Mouse (Mus musculus) heart, embryonic 12.5 days (tissue): Measurements from ENCODE around the gene Gm10477. TPM values are rescaled to one million over a fixed set of nuclear protein-coding genes. Genes with fewer than 3 reads are reported as not detected.
"Not testable (repeated sequence)": the region's sequence is repeated elsewhere in the genome, so short reads cannot be mapped to it uniquely, and the experiment has no call there.

Source experiments
- ATAC-seq: fragments of 200-750 bp; cut with Nextera tagmentation; 2 replicates; pipeline ENCODE4 v1.8.0; 2017; ENCODE audit warnings: moderate TSS enrichment, moderate library complexity; ENCODE audit not compliant: insufficient number of reproducible peaks, low FRiP score
- H3K27ac ChIP-seq: fragments of 300-500 bp; sonication (generic); 2 replicates; pipeline ENCODE4 v1.5.1; 2016; ENCODE audit warnings: mild to moderate bottlenecking, moderate library complexity; ENCODE audit not compliant: poor library complexity, severe bottlenecking
- H3K27me3 ChIP-seq: fragments of 300-500 bp; sonication (generic); replicated peaks from 2 replicates; pipeline ENCODE4 v1.6.1; 2016; ENCODE audit warnings: mild to moderate bottlenecking, moderate library complexity
- H3K36me3 ChIP-seq: fragments of 300-500 bp; sonication (generic); 2 replicates; pipeline ENCODE4 v1.6.1; 2016; ENCODE audit warnings: mild to moderate bottlenecking, moderate library complexity
- H3K4me1 ChIP-seq: fragments of 300-500 bp; sonication (generic); replicated peaks from 2 replicates; pipeline ENCODE4 v1.6.1; 2016; ENCODE audit warnings: mild to moderate bottlenecking
- H3K4me2 ChIP-seq: fragments of 300-500 bp; sonication (generic); 2 replicates; pipeline ENCODE4 v1.6.1; 2016; ENCODE audit warnings: mild to moderate bottlenecking, moderate library complexity
- H3K4me3 ChIP-seq: fragments of 300-500 bp; sonication (generic); 2 replicates; pipeline ENCODE4 v1.5.1; 2016; ENCODE audit warnings: mild to moderate bottlenecking
- H3K9ac ChIP-seq: fragments of 300-500 bp; sonication (generic); 2 replicates; pipeline ENCODE4 v1.6.1; 2016; ENCODE audit warnings: mild to moderate bottlenecking, moderate library complexity
- H3K9me3 ChIP-seq: fragments of 300-500 bp; sonication (generic); replicated peaks from 2 replicates; pipeline ENCODE4 v1.6.1; 2016; ENCODE audit warnings: mild to moderate bottlenecking, moderate library complexity
- WGBS: fragments of 180-500 bp; shearing (Covaris S2); methylation state at CpG from one replicate; pipeline ENCODE4 v1.1.7; 2016; 5-methylcytosine and 5-hydroxymethylcytosine counted together
- polyA plus RNA-seq: library from polyadenylated mRNA; unstranded; fragments of >200 nt; fragmentation: Nextera tagmentation; extraction: Ambion mirVana; gene quantifications from 2 replicates; pipeline ENCODE4 v1.2.1, GENCODE M21; 2016

Gene Gm10477
- polyA plus RNA-seq: not detected in 2 replicates

DNA sequence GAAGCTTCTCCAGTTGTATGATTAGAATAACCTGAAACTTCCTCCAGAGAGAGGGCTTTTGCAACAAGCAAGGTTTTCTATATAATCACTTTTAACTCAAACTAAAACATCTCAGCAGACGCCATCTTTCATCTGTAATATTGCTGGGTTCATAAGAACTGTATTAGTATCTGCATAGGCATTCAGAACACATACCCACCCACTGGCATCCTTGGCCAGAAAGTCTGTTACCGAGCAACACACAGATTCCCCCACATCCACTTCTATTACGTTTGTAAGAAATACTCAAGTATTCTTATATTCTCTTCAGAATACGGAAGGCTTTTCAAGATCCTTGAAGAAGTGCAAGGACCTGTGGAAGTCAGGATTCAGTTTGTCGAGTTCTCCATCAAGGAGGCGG is at the start of gene Gm10477:
Gm10477 (plus strand) TSS at position 301 of the 400 bp plus-strand sequence.
- H3K4me2 ChIP-seq, ATAC-seq, H3K4me1 ChIP-seq, H3K4me3 ChIP-seq, H3K9me3 ChIP-seq, H3K9ac ChIP-seq, H3K27ac ChIP-seq, H3K36me3 ChIP-seq, H3K27me3 ChIP-seq: not testable (repeated sequence)
- 79% methylated on average over 6 of the region's 6 CpGs for WGBS

- Histone ChIP-seq H3K36me3 (0 out of 2 replicates have a peak, but pooled peaks cover 4% of the 10 kb centered on the region), H3K27me3 (no peaks in the 10 kb centered on the region), H3K27ac (no peak overlapping the region), H3K9me3 (no peaks in the 10 kb centered on the region), H3K9ac (no peak overlapping the region), H3K4me2 (no peak overlapping the region), H3K4me3 (no peak overlapping the region), H3K4me1 (no peaks in the 10 kb centered on the region)
- no peak for ATAC-seq
- WGBS: 72% methylated on average over 3 of the region's 3 CpGs
These were observed 47.0 kb upstream of the Gm10477 start for GRCm38 (mm10) chrX:56477553-56477952.

GRCm38 (mm10) chrX:56481906-56482305 is 42.6 kb upstream of the Gm10477 start:
- no peak overlapping the region for H3K4me2 ChIP-seq
- ATAC-seq: no peak
- H3K36me3 ChIP-seq: 0 out of 2 replicates have a peak, but pooled peaks cover 6% of the 10 kb centered on the region
- H3K9ac ChIP-seq: no peak overlapping the region
- H3K27ac ChIP-seq: no peak overlapping the region
- H3K4me3 ChIP-seq: no peak overlapping the region
- H3K27me3 ChIP-seq: no peaks in the 10 kb centered on the region
- 68% methylated on average over 3 of the region's 3 CpGs for WGBS
- H3K4me1 ChIP-seq: no peaks in the 10 kb centered on the region
- H3K9me3 ChIP-seq: no peaks in the 10 kb centered on the region

DNA sequence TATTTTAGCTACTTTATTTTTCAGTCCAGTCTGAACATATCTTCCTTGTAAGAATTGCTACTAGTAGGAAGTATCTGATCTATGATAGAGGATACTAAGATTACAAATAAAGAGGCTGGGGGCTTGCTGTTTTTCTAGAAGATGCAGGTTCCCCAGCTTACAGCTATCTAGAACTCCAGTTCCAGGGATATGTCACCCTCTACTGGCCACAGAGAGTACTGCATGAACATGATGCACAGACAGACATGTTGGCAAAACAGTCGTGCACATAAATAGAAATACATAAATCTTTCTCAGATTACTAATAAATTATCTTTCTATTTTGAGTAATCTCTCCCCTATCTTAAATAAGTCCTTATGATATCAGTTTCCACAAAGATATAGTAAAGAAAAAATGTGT is 34.8 kb upstream of the Gm10477 start:
- H3K4me1 ChIP-seq: no peaks in the 10 kb centered on the region
- no peak overlapping the region for H3K4me2 ChIP-seq
- H3K9me3 ChIP-seq: no peaks in the 10 kb centered on the region
- ATAC-seq: no peak
- H3K27me3 ChIP-seq: no peaks in the 10 kb centered on the region
- WGBS: 29% methylated on average over 1 of the region's 1 CpGs
- H3K36me3 ChIP-seq: no peaks in the 10 kb centered on the region
- H3K9ac ChIP-seq: no peak overlapping the region
- no peak overlapping the region for H3K27ac ChIP-seq
- no peak overlapping the region for H3K4me3 ChIP-seq

GRCm38 (mm10) chrX:56497241-56497640 is 27.3 kb upstream of the Gm10477 start:
- H3K27me3 ChIP-seq: no peaks in the 10 kb centered on the region
- ATAC-seq: no peak
- H3K36me3 ChIP-seq: peaks cover 13% of the 10 kb centered on the region
- H3K4me2 ChIP-seq: no peak overlapping the region
- no peak overlapping the region for H3K27ac ChIP-seq
- H3K4me1 ChIP-seq: no peaks in the 10 kb centered on the region
- no peaks in the 10 kb centered on the region for H3K9me3 ChIP-seq
- no peak overlapping the region for H3K4me3 ChIP-seq
- WGBS: 74% methylated on average over 7 of the region's 7 CpGs
- H3K9ac ChIP-seq: no peak overlapping the region

DNA sequence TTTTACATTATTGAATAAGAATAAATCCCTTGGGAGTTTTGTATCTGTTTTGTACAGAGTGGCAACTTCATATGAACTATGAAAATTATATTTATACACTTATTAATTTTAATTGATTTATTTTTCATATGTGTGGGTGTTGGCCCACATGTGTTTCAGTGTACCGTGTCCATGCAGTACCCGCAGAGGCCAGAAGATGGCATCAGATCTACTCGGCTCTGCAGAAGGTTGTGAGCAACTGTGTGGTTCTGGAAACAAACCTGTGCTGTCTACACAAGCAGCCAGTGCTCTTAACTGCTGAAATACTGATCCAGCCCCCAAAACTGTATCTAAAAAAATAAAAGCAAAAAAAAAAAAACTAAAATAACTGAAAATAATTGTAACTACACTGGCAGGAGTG is 6.7 kb downstream of the Gm10477 start:
- H3K4me2 ChIP-seq: no peak overlapping the region
- no peak for ATAC-seq
- no peak overlapping the region for H3K9ac ChIP-seq
- no peaks in the 10 kb centered on the region for H3K9me3 ChIP-seq
- WGBS: 4% methylated on average over 3 of the region's 3 CpGs
- H3K4me3 ChIP-seq: no peak overlapping the region
- no peak overlapping the region for H3K27ac ChIP-seq
- H3K27me3 ChIP-seq: no peaks in the 10 kb centered on the region
- no peaks in the 10 kb centered on the region for H3K4me1 ChIP-seq
- no peaks in the 10 kb centered on the region for H3K36me3 ChIP-seq

DNA sequence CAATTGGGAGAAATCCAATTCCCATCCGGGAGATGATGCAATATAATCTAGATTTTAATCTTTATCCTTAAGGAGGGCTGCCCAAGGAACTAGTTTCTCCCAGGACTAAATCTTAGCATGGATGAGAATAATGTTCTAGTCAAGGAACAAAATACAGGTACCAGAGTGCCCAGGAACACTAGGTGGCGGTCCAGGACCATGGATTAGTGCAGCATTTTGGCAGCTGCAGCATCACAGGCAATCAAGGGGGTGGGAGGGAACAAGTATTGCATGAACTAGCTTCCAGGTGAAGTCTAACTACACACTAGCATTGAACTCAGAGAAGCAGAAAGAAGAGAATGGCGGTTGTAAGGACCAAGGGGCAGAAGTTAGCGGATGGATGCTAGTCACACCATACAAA is 12.6 kb downstream of the Gm10477 start:
- Histone ChIP-seq H3K27ac (no peak overlapping the region), H3K9me3 (no peaks in the 10 kb centered on the region), H3K4me1 (no peaks in the 10 kb centered on the region), H3K36me3 (no peaks in the 10 kb centered on the region), H3K4me3 (no peak overlapping the region), H3K4me2 (no peak overlapping the region), H3K9ac (no peak overlapping the region), H3K27me3 (no peaks in the 10 kb centered on the region)
- WGBS: 52% methylated on average over 4 of the region's 4 CpGs
- ATAC-seq: no peak

- ATAC-seq: no peak
- Histone ChIP-seq H3K36me3 (no peaks in the 10 kb centered on the region), H3K27me3 (no peaks in the 10 kb centered on the region), H3K4me3 (no peak within 1 kb of the TSS), H3K4me1 (no peaks in the 10 kb centered on the region), H3K4me2 (no peak within 1 kb of the TSS), H3K27ac (no peak within 1 kb of the TSS), H3K9ac (no peak within 1 kb of the TSS), H3K9me3 (no peaks in the 10 kb centered on the region)
- WGBS: 81% methylated on average over 7 of the region's 7 CpGs
These were observed 25.0 kb downstream of the Gm10477 start, which contains the start of gene Gm648 for GRCm38 (mm10) chrX:56549506-56549905. Gm648 (minus strand) TSS chrX:56549606.

GRCm38 (mm10) chrX:56553584-56553983 is 29.0 kb downstream of the Gm10477 start:
- Histone ChIP-seq H3K27me3 (no peaks in the 10 kb centered on the region), H3K27ac (no peak overlapping the region), H3K4me1 (no peaks in the 10 kb centered on the region), H3K4me3 (no peak overlapping the region), H3K36me3 (no peaks in the 10 kb centered on the region), H3K9me3 (no peaks in the 10 kb centered on the region), H3K9ac (no peak overlapping the region), H3K4me2 (no peak overlapping the region)
- no peak for ATAC-seq
- WGBS: 71% methylated on average over 3 of the region's 3 CpGs

DNA sequence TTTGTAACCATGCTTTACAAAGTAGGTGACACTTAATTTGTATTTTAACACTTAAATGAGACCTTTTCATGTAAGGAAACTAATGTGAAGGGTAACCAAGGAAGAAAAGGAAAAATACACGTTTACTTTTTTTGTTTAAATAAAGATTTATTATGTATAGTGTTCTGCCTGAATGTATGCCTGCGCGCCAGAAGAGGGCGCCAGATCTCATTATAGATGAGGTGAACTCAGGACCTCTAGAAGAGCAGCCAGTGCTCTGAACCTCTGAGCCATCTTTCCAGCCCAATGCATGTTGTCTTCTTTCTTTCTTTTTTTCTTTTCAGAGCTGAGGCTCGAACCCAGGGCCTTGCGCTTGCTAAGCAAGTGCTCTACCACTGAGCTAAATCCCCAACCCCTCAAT is 47.9 kb downstream of the Gm10477 start:
- no peaks in the 10 kb centered on the region for H3K27me3 ChIP-seq
- no peaks in the 10 kb centered on the region for H3K36me3 ChIP-seq
- H3K9ac ChIP-seq: no peak overlapping the region
- no peak overlapping the region for H3K4me3 ChIP-seq
- H3K4me1 ChIP-seq: no peaks in the 10 kb centered on the region
- H3K4me2 ChIP-seq: no peak overlapping the region
- no peak overlapping the region for H3K27ac ChIP-seq
- H3K9me3 ChIP-seq: no peaks in the 10 kb centered on the region
- 18% methylated on average over 6 of the region's 6 CpGs for WGBS
- no peak for ATAC-seq
